Mouse (Mus musculus): ENCODE data around the gene Arid1b. TPM values are rescaled to one million over a fixed set of nuclear protein-coding genes. Genes with fewer than 3 reads are reported as not detected.

The Arid1b gene
- polyA plus RNA-seq, 2 experiments from 2014 or later: 12.5 to 16.0 TPM

- no peak for ATAC-seq
Measured at GRCm38 (mm10) chr17:5287210-5287591, 293.1 kb downstream of the Arid1b start.

- ATAC-seq: no peak
Measured at GRCm38 (mm10) chr17:5287641-5288040, 293.5 kb downstream of the Arid1b start.

- no peak for ATAC-seq
Measured at GRCm38 (mm10) chr17:5293653-5294584, 299.8 kb downstream of the Arid1b start.

- peak; percentile 98 for ATAC-seq
Measured at GRCm38 (mm10) chr17:5295086-5295947, 301.2 kb downstream of the Arid1b start.

- no peak for ATAC-seq
Measured at GRCm38 (mm10) chr17:5295948-5296262, 301.8 kb downstream of the Arid1b start.

- no peak for ATAC-seq
Measured at GRCm38 (mm10) chr17:5297491-5297890, 303.4 kb downstream of the Arid1b start.

GRCm38 (mm10) chr17:5297984-5298383, 303.9 kb downstream of the Arid1b start:
- ATAC-seq: no peak

GRCm38 (mm10) chr17:5298891-5299559, 304.9 kb downstream of the Arid1b start:
- no peak for ATAC-seq

GRCm38 (mm10) chr17:5302971-5303746, 309.0 kb downstream of the Arid1b start:
- ATAC-seq: peak; percentile 83

GRCm38 (mm10) chr17:5305783-5306477, 311.8 kb downstream of the Arid1b start:
- ATAC-seq: no peak

GRCm38 (mm10) chr17:5309930-5310329, 315.8 kb downstream of the Arid1b start:
- ATAC-seq: no peak

- no peak for ATAC-seq
Measured at GRCm38 (mm10) chr17:5310425-5310888, 316.3 kb downstream of the Arid1b start.

- no peak for ATAC-seq
Measured at GRCm38 (mm10) chr17:5311062-5311461, 316.9 kb downstream of the Arid1b start.

- no peak for ATAC-seq
Measured at GRCm38 (mm10) chr17:5312307-5312706, 318.2 kb downstream of the Arid1b start.

GRCm38 (mm10) chr17:5314735-5315134, 320.6 kb downstream of the Arid1b start:
- no peak for ATAC-seq

- no peak for ATAC-seq
Measured at GRCm38 (mm10) chr17:5316489-5316888, 322.4 kb downstream of the Arid1b start.

GRCm38 (mm10) chr17:5321589-5322225, 327.6 kb downstream of the Arid1b start:
- ATAC-seq: no peak

GRCm38 (mm10) chr17:5322594-5322993, 328.5 kb downstream of the Arid1b start:
- no peak for ATAC-seq

- no peak for ATAC-seq
Measured at GRCm38 (mm10) chr17:5323746-5324145, 329.6 kb downstream of the Arid1b start.

- no peak for ATAC-seq
Measured at GRCm38 (mm10) chr17:5324236-5324876, 330.2 kb downstream of the Arid1b start.
